Mouse (Mus musculus) heart, embryonic 14.5 days (tissue): ENCODE measurements at regions not wholly inside any gene's neighbourhood (a gene's known extent, or its start where the extent isn't known, plus 50 kb on each side); places are given as distances from the start of the nearest gene placed in this dataset.

Source experiments
- ATAC-seq: fragments of 200-750 bp; cut with Nextera tagmentation; 2 replicates; pipeline ENCODE4 v1.8.0; 2017; ENCODE audit warnings: low read depth, moderate TSS enrichment; ENCODE audit not compliant: insufficient number of reproducible peaks, insufficient read depth, low FRiP score
- H3K27ac ChIP-seq, 2 experiments: fragments of 200-500 bp in 1 of 2; fragments of 300-500 bp in 1 of 2; sonication (generic) in 1 of 2; replicated peaks in 1 of 2; 2 replicates each; pipeline ENCODE4 v1.5.1; 2012 to 2014; ENCODE audit warnings: low read depth in 2 of 2, low read length in 2 of 2, control low read depth in 1 of 2, mild to moderate bottlenecking in 1 of 2, mixed read lengths in 1 of 2; ENCODE audit not compliant: control insufficient read depth in 1 of 2, insufficient read depth in 1 of 2
- H3K27me3 ChIP-seq: fragments of 300-500 bp; sonication (generic); 2 replicates; pipeline ENCODE4 v1.6.1; 2014; ENCODE audit warnings: mild to moderate bottlenecking, low read length, control low read depth; ENCODE audit not compliant: control insufficient read depth, insufficient read depth
- H3K36me3 ChIP-seq: fragments of 300-500 bp; sonication (generic); 2 replicates; pipeline ENCODE4 v1.6.1; 2014; ENCODE audit warnings: mild to moderate bottlenecking, control low read depth, low read length, mixed read lengths; ENCODE audit not compliant: control insufficient read depth, insufficient read depth
- H3K4me1 ChIP-seq, 2 experiments: fragments of 200-500 bp in 1 of 2; fragments of 300-500 bp in 1 of 2; sonication (generic) in 1 of 2; 2 replicates each; pipeline ENCODE4 v1.6.1; 2012 to 2014; ENCODE audit warnings: low read length in 2 of 2, control low read depth in 1 of 2, mixed read lengths in 1 of 2; ENCODE audit not compliant: control insufficient read depth in 2 of 2, insufficient read depth in 2 of 2
- H3K4me2 ChIP-seq: fragments of 300-500 bp; sonication (generic); 2 replicates; pipeline ENCODE4 v1.6.1; 2014; ENCODE audit warnings: mild to moderate bottlenecking, low read length
- H3K4me3 ChIP-seq, 2 experiments: fragments of 200-500 bp in 1 of 2; fragments of 300-500 bp in 1 of 2; sonication (generic) in 1 of 2; 2 replicates each; pipeline ENCODE4 v1.5.1; 2012 to 2014; ENCODE audit warnings: low read length in 2 of 2, mild to moderate bottlenecking in 2 of 2, control low read depth in 1 of 2, low read depth in 1 of 2, moderate library complexity in 1 of 2; ENCODE audit not compliant: control insufficient read depth in 1 of 2, insufficient read depth in 1 of 2
- H3K9ac ChIP-seq: fragments of 300-500 bp; sonication (generic); 2 replicates; pipeline ENCODE4 v1.6.1; 2014; ENCODE audit warnings: mild to moderate bottlenecking, low read length
- H3K9me3 ChIP-seq: fragments of 300-500 bp; sonication (generic); 2 replicates; pipeline ENCODE4 v1.6.1; 2016; ENCODE audit warnings: low read length, control low read depth; ENCODE audit not compliant: control insufficient read depth
- WGBS: fragments of 180-500 bp; shearing (Covaris S2); extraction: QIAGEN DNeasy Blood & Tissue Kit; methylation state at CpG from one replicate; pipeline ENCODE4 v1.1.7; 2014; 5-methylcytosine and 5-hydroxymethylcytosine counted together

DNA sequence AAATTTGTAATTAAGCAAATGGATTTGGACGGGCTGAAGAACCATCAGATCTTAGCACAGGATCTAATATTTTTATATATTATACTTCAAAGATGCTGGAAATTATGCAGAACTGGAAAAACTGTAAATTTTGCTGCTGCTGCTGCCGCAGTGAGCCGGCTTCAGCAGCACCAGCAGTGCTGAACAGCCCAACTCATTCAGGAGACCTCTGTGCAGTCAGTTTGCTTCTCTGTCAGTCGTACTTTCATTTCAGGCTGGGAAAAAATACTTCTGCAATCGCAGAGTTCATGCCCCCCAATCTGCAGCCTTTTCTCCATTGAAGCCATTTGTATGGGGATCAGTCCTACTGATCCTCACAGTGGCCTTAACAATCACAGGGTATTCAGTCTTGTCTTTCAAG, 53.4 kb upstream of the Trpc3 start:
- no peak for ATAC-seq

DNA sequence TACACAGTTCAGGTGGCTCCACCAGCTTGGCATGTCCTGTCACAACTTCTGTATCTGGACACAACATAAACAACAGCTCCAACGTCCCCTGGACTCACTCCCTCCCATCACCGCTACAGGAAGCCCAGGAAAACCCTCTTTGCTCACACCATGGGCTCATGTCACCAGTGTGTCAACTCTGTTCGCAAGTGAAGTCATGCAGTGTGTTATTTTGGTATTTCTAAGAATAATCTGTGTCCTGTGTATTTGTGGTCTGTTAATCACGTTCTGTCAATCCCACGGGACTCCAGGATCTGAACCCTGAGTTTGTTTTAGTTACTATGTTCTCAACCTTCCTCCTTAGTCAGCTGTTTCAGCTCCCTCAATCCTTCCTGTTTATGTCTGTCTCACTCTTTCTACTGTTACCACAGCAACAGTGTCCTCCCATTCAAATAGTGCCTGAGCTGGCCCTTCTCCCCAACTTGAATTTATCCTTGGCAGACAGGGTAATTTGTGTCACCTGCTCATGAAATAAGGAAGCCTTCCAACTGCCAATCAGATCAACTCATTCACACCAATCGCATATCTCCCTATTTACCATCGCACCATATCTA, 64.5 kb upstream of the Trpc3 start:
- H3K36me3 ChIP-seq = no peaks in the 10 kb centered on the region
- ATAC-seq = no peak
- no peak overlapping the region for H3K4me2 ChIP-seq
- WGBS = 45% methylated on average over 7 of the region's 7 CpGs
- H3K4me1 ChIP-seq = 0 out of 4 replicates have a peak, but pooled peaks cover 3 to 8% of the 10 kb centered on the region in 2 experiments
- H3K27ac ChIP-seq = no peak overlapping the region
- no peaks in the 10 kb centered on the region for H3K27me3 ChIP-seq
- H3K9me3 ChIP-seq = no peaks in the 10 kb centered on the region
- no peak overlapping the region for H3K9ac ChIP-seq
- no peak overlapping the region for H3K4me3 ChIP-seq

More for the DNA sequence above, 53.4 kb upstream of the Trpc3 start:
- peak overlapping the region; percentile 62 for H3K4me2 ChIP-seq
- H3K4me3 ChIP-seq = peak overlapping the region; percentile 2 to 20; a peak in 2 of 4 replicates
- WGBS = 45% methylated on average over 5 of the region's 5 CpGs
- H3K9me3 ChIP-seq = no peaks in the 10 kb centered on the region
- no peaks in the 10 kb centered on the region for H3K36me3 ChIP-seq
- H3K9ac ChIP-seq = peak overlapping the region; percentile 57
- no peaks in the 10 kb centered on the region for H3K27me3 ChIP-seq
- peaks cover 0 to 6% of the 10 kb centered on the region in 2 experiments; a peak in 1 of 4 replicates for H3K4me1 ChIP-seq
- H3K27ac ChIP-seq = peak overlapping the region; percentile 77 to 83

- no peaks in the 10 kb centered on the region for H3K27me3 ChIP-seq
- H3K36me3 ChIP-seq = no peaks in the 10 kb centered on the region
- no peak; the same call in 1 of the 2 replicates for ATAC-seq
- H3K4me3 ChIP-seq = no peak overlapping the region
- no peak overlapping the region for H3K27ac ChIP-seq
- 93% methylated on average over 6 of the region's 6 CpGs for WGBS
- no peaks in the 10 kb centered on the region for H3K4me1 ChIP-seq
- H3K9me3 ChIP-seq = no peaks in the 10 kb centered on the region
- no peak overlapping the region for H3K4me2 ChIP-seq
- no peak overlapping the region for H3K9ac ChIP-seq
Measured at GRCm38 (mm10) chr3:36762065-36762653, 72.2 kb upstream of the Trpc3 start.

GRCm38 (mm10) chr3:36762847-36763246, 72.9 kb upstream of the Trpc3 start:
- 64% methylated on average over 3 of the region's 3 CpGs for WGBS
- Histone ChIP-seq H3K36me3 (no peaks in the 10 kb centered on the region), H3K4me1 (no peaks in the 10 kb centered on the region), H3K9me3 (no peaks in the 10 kb centered on the region), H3K4me2 (no peak overlapping the region), H3K4me3 (no peak overlapping the region), H3K27me3 (no peaks in the 10 kb centered on the region), H3K9ac (no peak overlapping the region), H3K27ac (no peak overlapping the region)
- ATAC-seq = no peak

GRCm38 (mm10) chr3:36764741-36765140, 74.8 kb upstream of the Trpc3 start:
- H3K9me3 ChIP-seq = no peaks in the 10 kb centered on the region
- H3K9ac ChIP-seq = no peak overlapping the region
- no peaks in the 10 kb centered on the region for H3K27me3 ChIP-seq
- no peaks in the 10 kb centered on the region for H3K36me3 ChIP-seq
- H3K4me3 ChIP-seq = no peak overlapping the region
- no peak for ATAC-seq
- 68% methylated on average over 2 of the region's 2 CpGs for WGBS
- no peak overlapping the region for H3K4me2 ChIP-seq
- H3K27ac ChIP-seq = no peak overlapping the region
- no peaks in the 10 kb centered on the region for H3K4me1 ChIP-seq

- Histone ChIP-seq H3K9me3 (no peaks in the 10 kb centered on the region), H3K9ac (no peak overlapping the region), H3K27me3 (no peaks in the 10 kb centered on the region), H3K27ac (no peak overlapping the region), H3K4me2 (no peak overlapping the region), H3K4me1 (no peaks in the 10 kb centered on the region), H3K4me3 (no peak overlapping the region), H3K36me3 (no peaks in the 10 kb centered on the region)
- WGBS = 80% methylated on average over 1 of the region's 1 CpGs
- no peak for ATAC-seq
Measured at GRCm38 (mm10) chr3:36770096-36770495, 80.1 kb upstream of the Trpc3 start.

GRCm38 (mm10) chr3:36771011-36771410, 81.0 kb upstream of the Trpc3 start:
- ATAC-seq = no peak
- no peaks in the 10 kb centered on the region for H3K36me3 ChIP-seq
- H3K27ac ChIP-seq = no peak overlapping the region
- whole genome bisulfite sequencing = 60% methylated on average over 4 of the region's 4 CpGs
- no peaks in the 10 kb centered on the region for H3K9me3 ChIP-seq
- H3K4me3 ChIP-seq = no peak overlapping the region
- H3K27me3 ChIP-seq = no peaks in the 10 kb centered on the region
- no peak overlapping the region for H3K4me2 ChIP-seq
- no peaks in the 10 kb centered on the region for H3K4me1 ChIP-seq
- no peak overlapping the region for H3K9ac ChIP-seq

DNA sequence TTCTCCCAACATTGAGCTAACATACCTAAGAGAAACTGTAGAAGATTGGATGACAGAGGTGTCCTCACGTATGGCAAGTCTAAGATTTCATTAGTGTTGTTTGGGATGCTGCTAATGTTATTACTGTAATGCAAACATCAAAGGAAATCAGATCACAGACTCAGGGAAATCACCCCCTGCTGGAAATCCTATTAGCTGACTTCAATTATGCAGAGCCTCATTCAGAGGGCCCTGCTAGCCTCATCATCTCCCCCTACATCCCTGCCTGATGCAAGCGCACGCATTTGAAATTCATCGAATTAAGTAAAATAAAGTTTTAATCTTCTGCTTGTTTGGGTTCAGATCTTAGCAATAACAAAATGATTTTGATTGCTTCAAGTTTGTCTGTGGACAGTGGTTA, 84.1 kb upstream of the Trpc3 start:
- no peak overlapping the region for H3K9ac ChIP-seq
- H3K27ac ChIP-seq = no peak overlapping the region
- peaks cover 0 to 2% of the 10 kb centered on the region in 2 experiments; a peak in 1 of 4 replicates for H3K4me1 ChIP-seq
- H3K4me3 ChIP-seq = no peak overlapping the region
- 38% methylated on average over 4 of the region's 4 CpGs for WGBS
- no peaks in the 10 kb centered on the region for H3K36me3 ChIP-seq
- H3K27me3 ChIP-seq = no peaks in the 10 kb centered on the region
- H3K4me2 ChIP-seq = no peak overlapping the region
- ATAC-seq = no peak
- no peaks in the 10 kb centered on the region for H3K9me3 ChIP-seq
